Mouse (Mus musculus) left cerebral cortex, adult 8-10 months (tissue): Measurements from ENCODE around the gene Ankrd44. TPM values are rescaled to one million over a fixed set of nuclear protein-coding genes. Genes with fewer than 3 reads are reported as not detected.

ENCODE experiments used
- DNase-seq, 2 experiments: peaks; one replicate each; pipeline ENCODE4 v3.0.0; 2022; ENCODE audit warnings: low spot score in 2 of 2
- microRNA-seq, 2 experiments: library from miRNA; unstranded; fragments of <30 nt; microRNA quantifications; one replicate each; pipeline ENCODE4 v1.2.0; 2022
- total RNA-seq, 4 experiments: library from RNA; stranded (reverse); gene quantifications; 2 replicates each; pipeline ENCODE4 v1.2.4; 2022

Ankrd44 gene
- total RNA-seq, 4 experiments from 2014 or later, result 19.2 to 26.4 (median 23.9) TPM

- no peak for DNase-seq
Observed at GRCm38 (mm10) chr1:54658558-54658957, 267.6 kb downstream of the Ankrd44 start.

GRCm38 (mm10) chr1:54648237-54648636 lies 277.9 kb downstream of the Ankrd44 start:
- DNase-seq, result no peak

- DNase-seq, result no peak
Observed at GRCm38 (mm10) chr1:54647335-54647745, 278.8 kb downstream of the Ankrd44 start.

DNA sequence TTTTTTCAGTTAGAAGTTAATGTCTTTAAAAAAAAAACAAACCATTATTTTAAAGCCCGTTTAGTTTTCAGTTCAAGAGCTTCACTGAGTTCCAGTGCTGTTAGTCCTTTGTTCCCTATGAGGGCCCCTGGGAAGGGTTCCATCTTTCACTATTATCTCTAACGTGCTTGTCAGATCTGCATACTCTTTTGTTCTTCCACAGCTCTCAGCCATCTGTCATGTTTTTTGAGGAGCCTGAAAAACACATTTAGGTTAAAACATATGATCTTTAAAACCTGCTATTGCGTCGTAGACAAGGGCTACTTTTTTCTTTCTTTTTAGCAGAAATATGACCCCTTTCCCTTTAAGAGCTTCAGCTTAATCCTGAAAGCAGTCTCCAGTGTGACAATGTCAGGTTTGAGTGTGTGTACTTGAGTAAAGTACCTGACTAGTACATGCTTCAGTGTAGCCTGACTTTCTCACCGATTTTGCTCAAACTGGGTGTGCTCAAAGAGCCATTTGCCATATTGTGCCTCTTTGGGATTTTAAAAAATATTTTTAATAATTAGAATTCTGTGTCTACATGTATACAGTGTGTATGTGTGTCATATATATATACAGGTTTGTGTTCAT lies 285.9 kb downstream of the Ankrd44 start:
- no peak for DNase-seq

- no peak for DNase-seq
Observed at GRCm38 (mm10) chr1:54639506-54640078, 286.6 kb downstream of the Ankrd44 start.

DNA sequence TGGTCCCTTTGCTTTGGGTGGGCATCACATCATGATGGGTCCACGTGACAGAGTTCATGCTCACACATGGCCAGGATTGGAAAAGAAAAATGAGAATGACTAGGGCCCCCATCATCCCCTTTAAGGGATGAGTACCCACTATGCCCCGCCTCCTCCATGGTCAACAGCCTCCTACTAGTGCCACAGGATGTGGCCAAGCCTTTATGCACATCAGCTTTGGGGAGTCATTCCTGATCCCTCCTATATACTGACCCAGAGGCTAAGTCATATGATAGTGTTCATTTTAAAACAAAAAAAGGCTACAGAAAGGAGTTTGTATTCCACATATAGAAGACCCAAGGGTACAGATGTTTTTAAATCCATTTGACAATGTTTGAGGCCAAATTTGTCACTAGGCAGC lies 287.1 kb downstream of the Ankrd44 start:
- DNase-seq, result no peak

DNA sequence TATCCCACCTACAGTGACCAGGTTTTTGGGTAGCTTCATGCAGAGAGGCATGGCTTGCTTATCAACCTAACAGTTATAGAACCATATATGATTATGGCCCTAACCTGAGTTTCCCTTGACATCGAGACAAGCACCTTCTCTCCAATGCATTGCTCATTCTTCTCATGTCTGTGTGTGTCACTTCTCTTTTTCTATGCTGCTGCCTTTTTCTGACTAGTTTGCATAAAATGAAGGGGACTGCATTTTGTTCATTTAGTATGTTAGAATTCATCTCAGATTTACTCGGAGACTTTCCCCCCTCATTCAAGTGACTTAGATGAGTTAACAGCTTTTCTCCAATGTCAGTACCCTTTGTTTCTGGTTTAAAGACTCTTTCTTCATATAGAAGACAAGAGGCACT lies 288.8 kb downstream of the Ankrd44 start:
- no peak for DNase-seq

GRCm38 (mm10) chr1:54629106-54629505 lies 297.1 kb downstream of the Ankrd44 start:
- no peak for DNase-seq

DNA sequence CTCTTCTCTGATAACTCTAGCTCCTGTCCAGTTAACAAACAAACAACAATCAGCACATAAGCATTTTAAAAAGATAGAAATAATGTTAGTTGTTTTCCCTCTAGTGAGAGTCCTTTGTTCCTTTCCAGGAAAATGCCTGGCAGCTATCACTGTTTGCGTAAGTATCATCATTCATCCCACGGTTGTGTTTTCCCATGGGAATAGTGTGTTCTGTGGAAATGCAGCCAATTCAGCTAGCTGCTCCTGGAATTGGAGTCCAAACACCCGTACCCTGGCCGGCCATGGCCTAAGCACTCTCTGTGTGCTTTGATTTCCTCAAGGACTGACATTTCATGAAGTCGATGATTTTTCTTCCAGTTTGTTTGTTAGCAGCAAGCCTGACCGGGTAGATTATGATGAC lies 311.2 kb downstream of the Ankrd44 start:
- no peak for DNase-seq

- no peak for DNase-seq
Observed at GRCm38 (mm10) chr1:54612344-54612743, 313.8 kb downstream of the Ankrd44 start.

DNA sequence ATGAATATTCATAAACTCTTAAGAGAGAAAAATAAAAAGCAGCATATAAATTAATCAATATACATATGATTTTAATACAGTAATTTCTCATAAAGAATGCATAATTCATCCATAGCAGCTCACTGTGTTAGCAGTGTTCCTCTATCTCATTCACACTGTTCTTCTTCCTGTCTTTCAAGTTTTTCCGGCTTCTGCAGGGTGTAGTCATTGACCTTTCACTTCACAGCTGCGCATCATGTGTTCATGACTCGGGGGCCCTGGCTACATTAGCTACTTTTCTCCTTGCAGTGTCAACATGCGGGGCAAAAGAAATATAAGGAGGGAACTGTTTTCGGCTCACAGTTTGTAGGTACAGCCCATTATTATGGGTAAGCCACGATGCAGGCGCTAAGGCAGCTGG lies 314.3 kb downstream of the Ankrd44 start:
- DNase-seq, result no peak

DNA sequence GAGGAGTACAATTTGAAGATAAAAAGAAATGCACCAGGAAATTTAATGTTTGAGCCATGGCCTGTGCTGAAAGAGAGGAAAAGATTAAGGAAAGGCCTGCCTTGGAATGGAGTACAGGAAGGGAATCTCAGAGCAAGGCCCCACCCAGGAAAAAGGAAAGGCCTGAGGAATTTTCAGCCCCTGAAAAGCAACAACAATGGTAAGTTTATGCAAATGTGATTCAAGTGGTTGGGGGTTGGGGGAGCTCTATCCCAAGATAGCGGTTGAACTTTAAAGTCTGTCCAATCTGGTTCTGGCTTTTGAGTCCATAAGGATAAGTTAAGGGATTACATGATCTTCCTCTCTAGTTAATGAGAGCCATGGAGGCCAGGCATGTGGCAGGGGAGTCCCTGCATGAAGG lies 319.3 kb downstream of the Ankrd44 start:
- DNase-seq, result no peak

- no peak for DNase-seq
Observed at GRCm38 (mm10) chr1:54601692-54602091, 324.5 kb downstream of the Ankrd44 start.

GRCm38 (mm10) chr1:54600275-54600674 lies 325.9 kb downstream of the Ankrd44 start:
- no peak for DNase-seq

GRCm38 (mm10) chr1:54597594-54598217 lies 328.5 kb downstream of the Ankrd44 start:
- DNase-seq, result no peak

DNA sequence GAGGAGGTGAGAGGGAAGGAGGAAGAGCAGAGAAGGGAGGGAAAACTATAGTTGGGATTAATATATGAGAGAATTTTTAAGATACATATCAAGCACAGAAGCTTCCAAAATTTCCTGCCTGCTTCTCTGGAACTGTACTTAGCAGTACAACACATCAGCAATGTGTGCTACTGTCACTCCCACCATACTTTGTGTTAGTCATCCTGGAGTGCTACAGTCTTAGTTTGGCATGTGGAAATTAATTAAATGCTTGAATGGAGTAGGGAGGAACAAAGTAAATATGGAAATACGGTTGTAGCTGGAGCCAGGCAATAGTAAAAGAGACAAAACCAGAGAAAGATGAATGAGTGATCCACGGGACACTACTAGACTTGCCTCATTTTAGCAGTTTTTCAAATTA lies 330.0 kb downstream of the Ankrd44 start:
- DNase-seq, result no peak

Small RNA genes within 50 kb of the gene (microRNA-seq; reads per million reads assigned to microRNA genes)
- gene Gm24053, result 0 reads per million in 2 experiments

Other genes with a start within 250 kb of the Ankrd44 start
- gene Sf3b1, start 101.1 kb upstream of the Ankrd44 start, total RNA-seq, result 100 to 1,000 TPM; 146 to 166 (median 156) TPM
- gene Coq10b, start 126.4 kb upstream of the Ankrd44 start, total RNA-seq, result 10 to 100 TPM; 30.8 to 36.5 (median 34.7) TPM
- gene Hspe1, start 161.7 kb upstream of the Ankrd44 start, total RNA-seq, result 10 to 100 TPM; 81.3 to 92.6 (median 87.8) TPM
- 100 to 1,000 TPM; 148 to 176 (median 154) TPM for gene Hspd1, start 161.9 kb upstream of the Ankrd44 start, total RNA-seq
- 10 to 100 TPM; 48.5 to 59.6 (median 49.8) TPM for gene Mob4, start 204.8 kb upstream of the Ankrd44 start, total RNA-seq